Mouse (Mus musculus) MEL (cell line): Measurements from ENCODE around the gene Ntn3. TPM values are rescaled to one million over a fixed set of nuclear protein-coding genes. Genes with fewer than 3 reads are reported as not detected.

Experiments used
- DNase-seq: peaks from one replicate; pipeline ENCODE4 v3.0.0; 2011; ENCODE audit warnings: low read depth, low spot score
- H3K27ac ChIP-seq: 2 replicates; pipeline ENCODE4 v1.5.1; 2012; ENCODE audit warnings: low read depth, mild to moderate bottlenecking, control low read depth, low read length, moderate library complexity; ENCODE audit not compliant: control insufficient read depth
- H3K27me3 ChIP-seq, 2 experiments: fragments of 150-350 bp in 1 of 2; sonication (generic) in 1 of 2; 2 replicates each; pipeline ENCODE4 v1.6.1; 2012; ENCODE audit warnings: low read length in 2 of 2, mild to moderate bottlenecking in 2 of 2, improper control_type of control experiment in 1 of 2, moderate library complexity in 1 of 2; ENCODE audit not compliant: insufficient read depth in 2 of 2, control insufficient read depth in 1 of 2
- H3K36me3 ChIP-seq, 2 experiments: 2 replicates each; pipeline ENCODE4 v1.6.1; 2012 to 2014; ENCODE audit warnings: low read length in 2 of 2, improper control_type of control experiment in 1 of 2, inconsistent platforms in 1 of 2, mild to moderate bottlenecking in 1 of 2; ENCODE audit not compliant: insufficient read depth in 2 of 2, control insufficient read depth in 1 of 2
- H3K4me1 ChIP-seq, 2 experiments: fragments of 150-350 bp in 1 of 2; sonication (generic) in 1 of 2; 2 replicates each; pipeline ENCODE4 v1.6.1; 2012; ENCODE audit warnings: low read length in 2 of 2, improper control_type of control experiment in 1 of 2, mild to moderate bottlenecking in 1 of 2; ENCODE audit not compliant: insufficient read depth in 2 of 2, control insufficient read depth in 1 of 2
- H3K4me3 ChIP-seq, 2 experiments: fragments of 150-350 bp in 1 of 2; sonication (generic) in 1 of 2; 2 replicates each; pipeline ENCODE4 v1.5.1; 2012; ENCODE audit warnings: low read depth in 2 of 2, low read length in 2 of 2, mild to moderate bottlenecking in 2 of 2, moderate library complexity in 2 of 2, control low read depth in 1 of 2, improper control_type of control experiment in 1 of 2; ENCODE audit not compliant: control insufficient read depth in 1 of 2, insufficient read depth in 1 of 2
- H3K79me2 ChIP-seq: 2 replicates; pipeline ENCODE4 v1.6.1; 2012; ENCODE audit warnings: mild to moderate bottlenecking, low read length, moderate library complexity; ENCODE audit not compliant: control insufficient read depth, poor library complexity, insufficient read depth
- H3K9ac ChIP-seq: 2 replicates; pipeline ENCODE4 v1.6.1; 2012; ENCODE audit warnings: low read depth, mild to moderate bottlenecking, control low read depth, low read length, moderate library complexity; ENCODE audit not compliant: control insufficient read depth, poor library complexity, severe bottlenecking
- H3K9me3 ChIP-seq: fragments of 150-350 bp; sonication (generic); replicated peaks from 2 replicates; pipeline ENCODE4 v1.6.1; 2012; ENCODE audit warnings: mild to moderate bottlenecking, low read length, improper control_type of control experiment, moderate library complexity; ENCODE audit not compliant: insufficient read depth
- BHLHE40 ChIP-seq: IDR thresholded peaks from 2 replicates; pipeline ENCODE4 v1.6.1; 2012; ENCODE audit warnings: low read depth, mild to moderate bottlenecking, inconsistent platforms, low read length, improper control_type of control experiment, borderline replicate concordance
- CHD1 ChIP-seq: IDR thresholded peaks from 2 replicates; pipeline ENCODE4 v1.6.1; 2012; ENCODE audit warnings: low read depth, mild to moderate bottlenecking, inconsistent platforms, low read length, improper control_type of control experiment
- CHD2 ChIP-seq: IDR thresholded peaks from 2 replicates; pipeline ENCODE4 v1.6.1; 2011; ENCODE audit warnings: low read length, improper control_type of control experiment
- CTCF ChIP-seq, 3 experiments: IDR thresholded peaks in 2 of 3; conservative IDR thresholded peaks in 1 of 3; 2 replicates each; pipeline ENCODE4 v1.5.1; 2011 to 2012; ENCODE audit warnings: low read length in 3 of 3, low read depth in 2 of 3, mild to moderate bottlenecking in 2 of 3, improper control_type of control experiment in 1 of 3, inconsistent platforms in 1 of 3, mixed read lengths in 1 of 3, moderate library complexity in 1 of 3; ENCODE audit not compliant: control insufficient read depth in 1 of 3, insufficient read depth in 1 of 3, poor library complexity in 1 of 3, severe bottlenecking in 1 of 3
- E2F4 ChIP-seq: IDR thresholded peaks from 2 replicates; pipeline ENCODE4 v1.6.1; 2011; ENCODE audit warnings: low read depth, low read length, improper control_type of control experiment, borderline replicate concordance
- ETS1 ChIP-seq: IDR thresholded peaks from 2 replicates; pipeline ENCODE4 v1.6.1; 2012; ENCODE audit warnings: low read depth, mild to moderate bottlenecking, inconsistent platforms, low read length, improper control_type of control experiment, moderate library complexity
- JUND ChIP-seq: IDR thresholded peaks from 2 replicates; pipeline ENCODE4 v1.6.1; 2011; ENCODE audit warnings: low read depth, mild to moderate bottlenecking, improper control_type of control experiment, low read length
- MAZ ChIP-seq: IDR thresholded peaks from 2 replicates; pipeline ENCODE4 v1.6.1; 2012; ENCODE audit warnings: low read depth, mild to moderate bottlenecking, inconsistent platforms, low read length, improper control_type of control experiment
- MEF2A ChIP-seq: IDR thresholded peaks from 2 replicates; pipeline ENCODE4 v1.6.1; 2014; ENCODE audit warnings: low read depth, mild to moderate bottlenecking, inconsistent platforms, low read length, improper control_type of control experiment; ENCODE audit not compliant: poor library complexity, insufficient replicate concordance, severe bottlenecking; ENCODE audit errors: extremely low read depth
- MXI1 ChIP-seq: IDR thresholded peaks from 2 replicates; pipeline ENCODE4 v1.6.1; 2011; ENCODE audit warnings: mild to moderate bottlenecking, low read depth, low read length, improper control_type of control experiment
- NELFE ChIP-seq: IDR thresholded peaks from 2 replicates; pipeline ENCODE4 v1.6.1; 2011; ENCODE audit warnings: low read depth, low read length, improper control_type of control experiment
- NRF1 ChIP-seq: IDR thresholded peaks from 2 replicates; pipeline ENCODE4 v1.6.1; 2014; ENCODE audit warnings: low read depth, mild to moderate bottlenecking, inconsistent platforms, low read length, improper control_type of control experiment, moderate library complexity; ENCODE audit not compliant: poor library complexity, insufficient read depth, severe bottlenecking
- POLR2AphosphoS5 ChIP-seq: IDR thresholded peaks from 2 replicates; pipeline ENCODE4 v1.6.1; 2012; ENCODE audit warnings: low read depth, borderline replicate concordance, mild to moderate bottlenecking, inconsistent platforms, low read length, moderate library complexity, mixed read lengths
- RCOR1 ChIP-seq: IDR thresholded peaks from 2 replicates; pipeline ENCODE4 v1.6.1; 2012; ENCODE audit warnings: low read depth, mild to moderate bottlenecking, inconsistent platforms, low read length, improper control_type of control experiment
- SIN3A ChIP-seq: IDR thresholded peaks from 2 replicates; pipeline ENCODE4 v1.6.1; 2012; ENCODE audit warnings: low read length, improper control_type of control experiment, inconsistent platforms
- SMC3 ChIP-seq: IDR thresholded peaks from 2 replicates; pipeline ENCODE4 v1.6.1; 2011; ENCODE audit warnings: low read depth, low read length, improper control_type of control experiment
- TAL1 ChIP-seq: IDR thresholded peaks from 2 replicates; pipeline ENCODE4 v1.6.1; 2012; ENCODE audit warnings: mild to moderate bottlenecking, inconsistent platforms, low read length, moderate library complexity, mixed read lengths
- USF2 ChIP-seq, 2 experiments: IDR thresholded peaks; 2 replicates each; pipeline ENCODE4 v1.6.1; 2011 to 2012; ENCODE audit warnings: improper control_type of control experiment in 2 of 2, low read length in 2 of 2, borderline replicate concordance in 1 of 2, inconsistent platforms in 1 of 2, low read depth in 1 of 2, mild to moderate bottlenecking in 1 of 2; ENCODE audit not compliant: insufficient read depth in 1 of 2
- ZC3H11A ChIP-seq: IDR thresholded peaks from 2 replicates; pipeline ENCODE4 v1.6.1; 2012; ENCODE audit warnings: low read depth, mild to moderate bottlenecking, inconsistent platforms, low read length, improper control_type of control experiment
- ZMIZ1 ChIP-seq: IDR thresholded peaks from 2 replicates; pipeline ENCODE4 v1.6.1; 2012; ENCODE audit warnings: low read depth, mild to moderate bottlenecking, inconsistent platforms, low read length, improper control_type of control experiment, moderate library complexity
- polyA plus RNA-seq, 2 experiments: library from polyadenylated mRNA; stranded (reverse) in 1 of 2; unstranded in 1 of 2; fragments of >175 nt in 1 of 2; fragments of >200 nt in 1 of 2; gene quantifications; 2 replicates each; pipeline versions ENCODE4 v1.2.1 to v1.2.4; 2012; ENCODE audit warnings: low replicate concordance in 2 of 2, low read depth in 1 of 2; ENCODE audit not compliant: insufficient read length in 2 of 2, insufficient read depth in 1 of 2, missing spikeins in 1 of 2
- total RNA-seq: library from RNA; depleted of rRNA; stranded (reverse); fragments of 300-350 nt; gene quantifications from 2 replicates; pipeline ENCODE4 v1.2.3, GENCODE M21; 2012

The Ntn3 gene
- total and polyA plus RNA-seq, 3 experiments: 2.5 to 2.7 TPM; not detected in 1

DNA sequence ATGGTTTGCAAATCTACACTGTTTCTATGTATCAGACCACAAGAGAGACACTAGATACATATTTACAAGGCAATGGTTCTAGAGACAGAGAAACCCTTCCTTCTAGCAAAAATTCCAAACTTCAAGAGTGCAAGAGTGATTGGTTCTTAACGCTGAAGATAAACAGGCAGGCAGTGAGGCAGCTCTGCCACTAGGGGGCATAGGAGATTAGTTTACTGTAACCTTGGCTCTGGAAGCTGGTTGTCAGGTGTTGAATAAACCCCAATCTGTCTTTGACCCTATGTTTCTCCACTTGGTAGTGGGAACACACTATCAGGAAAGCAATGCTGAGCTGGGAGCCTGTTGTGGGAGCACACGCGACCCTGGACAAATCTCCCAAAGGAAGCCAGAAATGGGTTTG, 35.9 kb downstream of the Ntn3 start (continued):
- peak; percentile 79 to 97 (median 94) for TF ChIP-seq CTCF (IDR thresholded peaks at IDR 0.05 in 2 of 3, conservative IDR thresholded peaks at IDR 0.05 in 1 of 3; ENCODE audit: control insufficient read depth in 1 of 3, insufficient read depth in 1 of 3, low read depth in 2 of 3, low read length in 3 of 3, poor library complexity in 1 of 3, severe bottlenecking in 1 of 3)
- TF ChIP-seq SIN3A: peak; percentile 67
- TF ChIP-seq POLR2AphosphoS5: no peak
- TF ChIP-seq E2F4: no peak
- TF ChIP-seq TAL1: no peak
- TF ChIP-seq NELFE: no peak
- no peak for TF ChIP-seq NRF1
- peak; percentile 81 for TF ChIP-seq ZC3H11A
- TF ChIP-seq SMC3: peak; percentile 89
- TF ChIP-seq MEF2A: no peak
- TF ChIP-seq, all 39 proteins: peak for 10

DNA sequence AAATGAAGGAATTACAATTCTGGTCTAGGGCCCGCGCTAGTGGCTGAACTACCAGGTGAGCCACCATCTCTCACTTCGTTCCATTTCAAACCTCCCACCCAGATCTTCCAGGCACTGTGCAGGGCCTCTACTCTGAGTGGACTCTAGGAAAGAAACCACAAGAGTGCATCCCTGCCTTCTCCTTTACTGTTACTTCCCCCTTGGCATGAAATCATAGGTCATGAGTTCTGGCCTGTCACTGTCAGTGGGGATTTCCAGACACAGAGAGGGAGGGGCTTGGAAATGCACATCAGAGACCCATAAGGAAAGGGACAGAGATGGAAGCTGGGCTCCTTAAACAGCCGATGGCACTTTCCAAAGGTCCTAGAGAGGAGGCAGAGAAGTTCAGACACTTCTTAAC, 37.6 kb downstream of the Ntn3 start:
- no peak overlapping the region for H3K4me3 ChIP-seq
- H3K36me3 ChIP-seq: peaks cover 2 to 26% of the 10 kb centered on the region in 2 experiments
- TF ChIP-seq ZC3H11A: no peak
- TF ChIP-seq MXI1: no peak
- TF ChIP-seq TAL1: no peak
- no peak for TF ChIP-seq MAZ
- TF ChIP-seq ETS1: no peak
- no peak for TF ChIP-seq BHLHE40
- no peak for TF ChIP-seq CHD2
- TF ChIP-seq NRF1: no peak
- no peak for TF ChIP-seq JUND
- TF ChIP-seq MEF2A: no peak
- TF ChIP-seq RCOR1: no peak
- TF ChIP-seq ZMIZ1: no peak
- TF ChIP-seq USF2 (IDR thresholded peaks at IDR 0.05; ENCODE audit: borderline replicate concordance in 1 of 2, insufficient read depth in 1 of 2, low read depth in 1 of 2, low read length in 2 of 2): no peak
- no peak for TF ChIP-seq CHD1
- H3K27ac ChIP-seq: peak overlapping the region; percentile 97
- no peaks in the 10 kb centered on the region for H3K27me3 ChIP-seq
- H3K9me3 ChIP-seq: no peaks in the 10 kb centered on the region
- DNase-seq: no peak
- H3K9ac ChIP-seq: peak overlapping the region; percentile 96; the same call in 1 of the 2 replicates
- H3K79me2 ChIP-seq: peaks cover 30% of the 10 kb centered on the region
- peaks cover 11 to 33% of the 10 kb centered on the region in 2 experiments for H3K4me1 ChIP-seq
